Mouse (Mus musculus) cerebellum, adult 2 months (tissue): ENCODE results near the gene Nrxn3. TPM values are rescaled to one million over a fixed set of nuclear protein-coding genes. Genes with fewer than 3 reads are reported as not detected.
A peak's percentile ranks its signal among the peaks of the same experiment; 100 is the strongest.

Experiments used
- DNase-seq, 2 experiments: peaks; one replicate each; pipeline ENCODE4 v3.0.0; 2021
- H3K27ac ChIP-seq: fragments of 200-500 bp; 2 replicates; pipeline ENCODE4 v1.5.1; 2012; ENCODE audit warnings: low read length, control low read depth, inconsistent platforms; ENCODE audit not compliant: insufficient read depth
- H3K27me3 ChIP-seq: fragments of 200-500 bp; 2 replicates; pipeline ENCODE4 v1.6.1; 2012; ENCODE audit warnings: inconsistent platforms, mild to moderate bottlenecking, low read length, moderate library complexity; ENCODE audit not compliant: control insufficient read depth, insufficient read depth
- H3K4me1 ChIP-seq: fragments of 200-500 bp; 2 replicates; pipeline ENCODE4 v1.6.1; 2011; ENCODE audit warnings: low read length; ENCODE audit not compliant: control insufficient read depth, insufficient read depth
- H3K4me3 ChIP-seq: fragments of 200-500 bp; replicated peaks from 2 replicates; pipeline ENCODE3; 2011; ENCODE audit warnings: mild to moderate bottlenecking, low read depth, low read length, control low read depth; ENCODE audit not compliant: insufficient read depth
- CTCF ChIP-seq: fragments of 200-500 bp; IDR thresholded peaks from 2 replicates; pipeline ENCODE4 v1.5.1; 2011; ENCODE audit warnings: low read depth, mild to moderate bottlenecking, control low read depth, low read length, moderate library complexity, borderline replicate concordance; ENCODE audit not compliant: insufficient read depth
- POLR2A ChIP-seq: fragments of 200-500 bp; IDR thresholded peaks from 2 replicates; pipeline ENCODE4 v1.6.1; 2011; ENCODE audit warnings: low read length, control low read depth, borderline replicate concordance; ENCODE audit not compliant: insufficient read depth
- WGBS: fragments of 180-500 bp; shearing (Covaris S2); methylation state at CpG from one replicate; pipeline ENCODE4 v1.1.7; 2018; 5-methylcytosine and 5-hydroxymethylcytosine counted together
- polyA plus RNA-seq: library from polyadenylated mRNA; depleted of rRNA; stranded (reverse); fragments of >200 nt; gene quantifications from 2 replicates; pipeline ENCODE4 v1.2.3, GENCODE M21; 2012

Gene Nrxn3
- polyA plus RNA-seq, 1 experiment: 101 TPM

- WGBS: 16% methylated on average over 5 of the region's 5 CpGs
- DNase-seq: peak; percentile 51 to 55
- peak overlapping the region; percentile 92 for H3K4me3 ChIP-seq
- peaks cover 12% of the 10 kb centered on the region; the same call in 1 of the 2 replicates for H3K4me1 ChIP-seq
- peak overlapping the region; percentile 99 for H3K27ac ChIP-seq
- TF ChIP-seq CTCF (no peak), POLR2A (no peak)
- no peaks in the 10 kb centered on the region for H3K27me3 ChIP-seq
These were observed 1091.0 kb downstream of the Nrxn3 start for GRCm38 (mm10) chr12:89813718-89814117.

- DNase-seq: peak; percentile 66 to 67
- WGBS: 9% methylated on average over 4 of the region's 4 CpGs
- peak overlapping the region; percentile 83 for H3K27ac ChIP-seq
- TF ChIP-seq CTCF: no peak
- TF ChIP-seq POLR2A: no peak
- peak overlapping the region; percentile 92 for H3K4me3 ChIP-seq
- peaks cover 12% of the 10 kb centered on the region; the same call in 1 of the 2 replicates for H3K4me1 ChIP-seq
- no peaks in the 10 kb centered on the region for H3K27me3 ChIP-seq
These were observed 1091.9 kb downstream of the Nrxn3 start for GRCm38 (mm10) chr12:89814536-89814935.

- peak overlapping the region; percentile 81 for H3K4me3 ChIP-seq
- H3K27ac ChIP-seq: no peak overlapping the region; the same call in 1 of the 2 replicates
These were observed 1094.5 kb downstream of the Nrxn3 start for GRCm38 (mm10) chr12:89817072-89817773.

GRCm38 (mm10) chr12:89818200-89818599 lies 1095.5 kb downstream of the Nrxn3 start:
- H3K4me1 ChIP-seq: peaks cover 3% of the 10 kb centered on the region; the same call in 1 of the 2 replicates
- H3K4me3 ChIP-seq: peak overlapping the region; percentile 81
- 5% methylated on average over 2 of the region's 2 CpGs for WGBS
- DNase-seq: peak; percentile 67 to 80
- TF ChIP-seq CTCF: no peak
- TF ChIP-seq POLR2A: no peak
- no peak overlapping the region for H3K27ac ChIP-seq
- H3K27me3 ChIP-seq: no peaks in the 10 kb centered on the region

More at GRCm38 (mm10) chr12:89817072-89817773, 1094.5 kb downstream of the Nrxn3 start:
- 9% methylated on average over 9 of the region's 9 CpGs for WGBS
- DNase-seq: no peak
- H3K4me1 ChIP-seq: peaks cover 3% of the 10 kb centered on the region; the same call in 1 of the 2 replicates
- no peaks in the 10 kb centered on the region for H3K27me3 ChIP-seq
- TF ChIP-seq CTCF (no peak), POLR2A (no peak)

- Histone ChIP-seq H3K4me3 (no peak overlapping the region), H3K4me1 (peaks cover 11% of the 10 kb centered on the region; the same call in 1 of the 2 replicates), H3K27ac (no peak overlapping the region), H3K27me3 (no peaks in the 10 kb centered on the region)
- TF ChIP-seq POLR2A: no peak
- TF ChIP-seq CTCF: no peak
- DNase-seq: no peak
- 16% methylated on average over 4 of the region's 4 CpGs for WGBS
These were observed 1099.5 kb downstream of the Nrxn3 start for GRCm38 (mm10) chr12:89822141-89822540.

- H3K4me3 ChIP-seq: no peak overlapping the region
- WGBS: 77% methylated on average over 2 of the region's 2 CpGs
- H3K27ac ChIP-seq: no peak overlapping the region
- H3K27me3 ChIP-seq: no peaks in the 10 kb centered on the region
- TF ChIP-seq POLR2A (no peak), CTCF (no peak)
- DNase-seq: no peak
- peaks cover 18% of the 10 kb centered on the region; the same call in 1 of the 2 replicates for H3K4me1 ChIP-seq
These were observed 1107.3 kb downstream of the Nrxn3 start for GRCm38 (mm10) chr12:89829927-89830326.

- no peak overlapping the region for H3K27ac ChIP-seq
- peaks cover 15% of the 10 kb centered on the region; the same call in 1 of the 2 replicates for H3K4me1 ChIP-seq
- TF ChIP-seq CTCF: no peak
- no peak for TF ChIP-seq POLR2A
- 86% methylated on average over 5 of the region's 5 CpGs for WGBS
- H3K27me3 ChIP-seq: no peaks in the 10 kb centered on the region
- H3K4me3 ChIP-seq: no peak overlapping the region
- no peak for DNase-seq
These were observed 1107.7 kb downstream of the Nrxn3 start for GRCm38 (mm10) chr12:89830350-89830749.

GRCm38 (mm10) chr12:89831300-89831699 lies 1108.6 kb downstream of the Nrxn3 start:
- no peaks in the 10 kb centered on the region for H3K27me3 ChIP-seq
- DNase-seq: no peak
- 86% methylated on average over 6 of the region's 6 CpGs for WGBS
- peaks cover 14% of the 10 kb centered on the region; the same call in 1 of the 2 replicates for H3K4me1 ChIP-seq
- TF ChIP-seq POLR2A: no peak
- no peak for TF ChIP-seq CTCF
- no peak overlapping the region for H3K4me3 ChIP-seq
- no peak overlapping the region for H3K27ac ChIP-seq
